Mouse (Mus musculus) stomach, embryonic 14.5 days (tissue): ENCODE results near the gene Wdr46. TPM values are rescaled to one million over a fixed set of nuclear protein-coding genes. Genes with fewer than 3 reads are reported as not detected.

ENCODE experiments used
- ATAC-seq: fragments of 200-750 bp; cut with Nextera tagmentation; 2 replicates; pipeline ENCODE4 v1.8.0; 2017; ENCODE audit warnings: low read depth, moderate TSS enrichment; ENCODE audit not compliant: insufficient number of reproducible peaks, insufficient read depth, low FRiP score
- H3K27ac ChIP-seq: fragments of 300-500 bp; sonication (generic); 2 replicates; pipeline ENCODE4 v1.5.1; 2014; ENCODE audit warnings: mild to moderate bottlenecking, low read length, moderate library complexity, mixed read lengths
- H3K27me3 ChIP-seq: fragments of 300-500 bp; sonication (generic); 2 replicates; pipeline ENCODE4 v1.6.1; 2014; ENCODE audit warnings: low read length, control low read depth, mixed read lengths; ENCODE audit not compliant: control insufficient read depth, insufficient read depth
- H3K36me3 ChIP-seq: fragments of 300-500 bp; sonication (generic); 2 replicates; pipeline ENCODE4 v1.6.1; 2014; ENCODE audit warnings: mild to moderate bottlenecking, control low read depth, low read length, moderate library complexity, mixed read lengths; ENCODE audit not compliant: control insufficient read depth, insufficient read depth
- H3K4me1 ChIP-seq: fragments of 300-500 bp; sonication (generic); 2 replicates; pipeline ENCODE4 v1.6.1; 2014; ENCODE audit warnings: low read length, control low read depth, mixed read lengths; ENCODE audit not compliant: control insufficient read depth, insufficient read depth
- H3K4me2 ChIP-seq: fragments of 300-500 bp; sonication (generic); replicated peaks from 2 replicates; pipeline ENCODE4 v1.6.1; 2014; ENCODE audit warnings: low read depth, low read length, control low read depth
- H3K4me3 ChIP-seq: fragments of 300-500 bp; sonication (generic); 2 replicates; pipeline ENCODE4 v1.5.1; 2014; ENCODE audit warnings: low read depth, low read length, control low read depth
- H3K9ac ChIP-seq: fragments of 300-500 bp; sonication (generic); replicated peaks from 2 replicates; pipeline ENCODE4 v1.6.1; 2014; ENCODE audit warnings: low read depth, mild to moderate bottlenecking, control low read depth, low read length, moderate library complexity, mixed read lengths
- H3K9me3 ChIP-seq: fragments of 300-500 bp; sonication (generic); 2 replicates; pipeline ENCODE4 v1.6.1; 2016; ENCODE audit warnings: low read depth, low read length, control low read depth; ENCODE audit not compliant: control insufficient read depth
- WGBS: fragments of 180-500 bp; shearing (Covaris S2); extraction: QIAGEN DNeasy Blood & Tissue Kit; methylation state at CpG from one replicate; pipeline ENCODE4 v1.1.7; 2014; 5-methylcytosine and 5-hydroxymethylcytosine counted together
- polyA plus RNA-seq: library from polyadenylated mRNA; unstranded; fragments of >200 nt; fragmentation: Nextera tagmentation; extraction: Ambion mirVana; gene quantifications from 2 replicates; pipeline ENCODE4 v1.2.1, GENCODE M21; 2014

Wdr46 gene
- polyA plus RNA-seq, 1 experiment from 2014 or later, result 19.0 TPM

DNA sequence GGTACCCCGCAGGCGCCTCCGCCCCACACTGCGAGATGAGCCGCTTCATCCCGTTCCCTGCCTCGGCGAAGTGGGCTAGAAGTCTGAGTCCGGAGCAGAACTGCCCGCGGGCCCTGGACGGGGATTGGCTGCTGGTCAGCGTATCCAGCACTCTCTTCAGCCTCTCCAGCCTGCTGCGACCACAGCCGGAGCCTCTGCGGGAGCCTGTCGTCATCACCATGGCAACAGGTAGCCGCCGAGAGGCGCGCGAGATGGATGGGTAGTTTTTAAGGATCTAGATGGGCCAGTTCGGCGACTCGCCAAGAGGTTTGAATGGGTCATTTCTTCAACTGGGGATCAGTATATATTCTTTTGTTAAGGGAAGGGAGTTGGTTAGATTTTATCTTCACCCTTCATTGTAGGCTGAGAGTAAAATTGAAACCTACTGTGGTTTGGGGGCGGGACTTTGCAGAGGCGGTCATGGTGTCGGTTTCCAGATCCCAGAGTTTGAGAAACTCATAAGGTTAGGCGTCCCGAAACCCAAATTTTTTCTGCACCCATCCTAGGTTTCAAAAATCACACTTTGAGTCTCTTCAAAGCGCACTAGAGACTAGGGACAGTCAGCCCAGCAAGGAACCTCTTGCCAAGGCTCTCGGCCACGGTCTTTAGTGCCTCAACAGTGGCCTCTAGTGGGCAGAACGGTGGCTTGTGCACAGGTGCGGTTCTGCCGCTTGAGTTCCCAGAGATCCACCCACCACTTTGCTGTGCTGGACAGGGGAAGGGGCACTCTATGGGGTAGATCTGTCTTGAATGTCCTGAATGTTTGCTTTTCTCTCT lies 20.0 kb upstream of the Wdr46 start:
- ATAC-seq, result peak; percentile 35; the same call in 1 of the 2 replicates
- Histone ChIP-seq H3K4me3 (peak overlapping the region; percentile 70), H3K4me2 (peak overlapping the region; percentile 99), H3K4me1 (peaks cover 13% of the 10 kb centered on the region), H3K9ac (peak overlapping the region; percentile 55), H3K36me3 (no peaks in the 10 kb centered on the region), H3K27ac (peak overlapping the region; percentile 48; the same call in 1 of the 2 replicates), H3K27me3 (no peaks in the 10 kb centered on the region), H3K9me3 (no peaks in the 10 kb centered on the region)
- under 1% methylated on average over 36 of the region's 36 CpGs for WGBS

DNA sequence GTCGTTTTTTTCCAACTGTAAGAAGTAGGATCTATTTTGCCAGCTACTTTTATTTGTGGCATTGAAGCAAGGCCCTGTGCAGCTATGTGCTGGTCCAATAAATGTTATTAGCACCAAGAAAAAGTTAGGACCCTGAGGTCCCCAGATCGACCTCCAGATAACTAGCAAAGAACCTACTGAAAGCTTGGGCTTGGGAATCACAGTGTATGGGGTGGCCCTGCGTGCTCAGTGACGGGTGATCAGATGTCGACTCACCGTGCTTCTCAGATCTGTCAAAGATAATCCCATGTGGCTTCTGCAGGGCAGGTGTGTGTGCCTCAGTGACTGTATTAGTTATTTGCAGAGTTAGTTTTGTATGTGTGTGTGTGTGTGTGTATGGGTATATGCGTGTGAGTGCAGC lies 19.1 kb upstream of the Wdr46 start:
- no peak for ATAC-seq
- no peaks in the 10 kb centered on the region for H3K27me3 ChIP-seq
- H3K4me1 ChIP-seq, result peaks cover 13% of the 10 kb centered on the region
- no peak overlapping the region for H3K4me3 ChIP-seq
- no peaks in the 10 kb centered on the region for H3K9me3 ChIP-seq
- 0 out of 2 replicates have a peak, but pooled peaks cover under 1% of the 10 kb centered on the region for H3K36me3 ChIP-seq
- 89% methylated on average over 7 of the region's 7 CpGs for WGBS
- no peak overlapping the region for H3K4me2 ChIP-seq
- H3K27ac ChIP-seq, result no peak overlapping the region
- no peak overlapping the region for H3K9ac ChIP-seq

GRCm38 (mm10) chr17:33924577-33925283 lies 15.7 kb upstream of the Wdr46 start:
- WGBS, result 86% methylated on average over 10 of the region's 10 CpGs
- no peak overlapping the region for H3K9ac ChIP-seq
- no peak for ATAC-seq

GRCm38 (mm10) chr17:33925406-33926116 lies 14.9 kb upstream of the Wdr46 start:
- 0 out of 2 replicates have a peak, but pooled peaks cover 3% of the 10 kb centered on the region for H3K36me3 ChIP-seq
- H3K4me1 ChIP-seq, result peaks cover 4% of the 10 kb centered on the region
- no peak overlapping the region for H3K27ac ChIP-seq
- H3K4me3 ChIP-seq, result no peak overlapping the region
- no peak overlapping the region for H3K4me2 ChIP-seq
- no peak for ATAC-seq
- no peak overlapping the region for H3K9ac ChIP-seq
- no peaks in the 10 kb centered on the region for H3K27me3 ChIP-seq
- H3K9me3 ChIP-seq, result no peaks in the 10 kb centered on the region
- WGBS, result 83% methylated on average over 21 of the region's 21 CpGs

More at GRCm38 (mm10) chr17:33924577-33925283, 15.7 kb upstream of the Wdr46 start:
- no peak overlapping the region for H3K4me3 ChIP-seq
- no peaks in the 10 kb centered on the region for H3K9me3 ChIP-seq
- H3K27me3 ChIP-seq, result no peaks in the 10 kb centered on the region
- no peak overlapping the region for H3K27ac ChIP-seq
- H3K4me1 ChIP-seq, result peaks cover 4% of the 10 kb centered on the region
- no peak overlapping the region for H3K4me2 ChIP-seq
- H3K36me3 ChIP-seq, result 0 out of 2 replicates have a peak, but pooled peaks cover 3% of the 10 kb centered on the region

- H3K9me3 ChIP-seq, result no peaks in the 10 kb centered on the region
- 79% methylated on average over 17 of the region's 17 CpGs for WGBS
- no peak for ATAC-seq
Measured at GRCm38 (mm10) chr17:33926207-33926932, 14.1 kb upstream of the Wdr46 start.

DNA sequence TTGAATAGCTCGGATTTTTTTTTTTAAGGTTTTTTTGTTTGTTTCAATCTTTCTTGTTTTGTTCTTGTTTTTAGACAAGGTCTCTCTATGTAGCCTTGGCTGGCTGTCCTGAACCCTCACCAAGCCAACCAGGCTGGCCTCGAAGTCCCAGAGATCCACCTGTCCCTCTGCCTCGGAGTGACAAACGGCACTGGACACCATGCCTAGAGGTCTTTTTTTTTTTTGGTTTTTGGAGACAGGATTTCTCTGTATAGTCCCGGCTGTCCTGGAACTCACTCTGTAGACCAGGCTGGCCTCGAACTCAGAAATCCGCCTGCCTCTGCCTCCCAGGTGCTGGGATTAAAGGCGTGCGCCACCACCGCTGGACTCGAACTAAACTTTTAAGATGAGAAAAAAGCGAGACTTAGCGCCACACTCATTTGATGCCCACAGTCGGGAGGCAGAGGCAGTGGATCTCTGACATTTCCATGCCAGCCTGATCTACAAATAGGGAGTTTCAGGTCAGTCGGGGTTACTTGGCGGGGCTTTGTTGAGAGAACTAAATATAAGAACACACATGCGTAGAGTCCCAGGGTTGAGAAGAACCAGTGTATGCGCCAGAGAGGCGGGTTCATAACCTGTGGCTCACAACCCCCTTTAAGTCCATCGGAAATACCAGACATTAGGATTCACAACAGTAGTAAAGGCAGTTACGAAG lies 12.1 kb upstream of the Wdr46 start:
- H3K9ac ChIP-seq, result peak overlapping the region; percentile 77
- no peak overlapping the region for H3K27ac ChIP-seq
- no peak for ATAC-seq
- H3K4me3 ChIP-seq, result peak overlapping the region; percentile 94
- 61% methylated on average over 21 of the region's 21 CpGs for WGBS
- no peaks in the 10 kb centered on the region for H3K9me3 ChIP-seq
- H3K4me1 ChIP-seq, result peaks cover 12% of the 10 kb centered on the region
- no peaks in the 10 kb centered on the region for H3K27me3 ChIP-seq
- H3K36me3 ChIP-seq, result peaks cover 4% of the 10 kb centered on the region
- H3K4me2 ChIP-seq, result peak overlapping the region; percentile 98

More at GRCm38 (mm10) chr17:33926207-33926932, 14.1 kb upstream of the Wdr46 start:
- H3K9ac ChIP-seq, result no peak overlapping the region
- no peaks in the 10 kb centered on the region for H3K27me3 ChIP-seq
- no peak overlapping the region for H3K4me3 ChIP-seq
- peaks cover 11% of the 10 kb centered on the region for H3K4me1 ChIP-seq
- 0 out of 2 replicates have a peak, but pooled peaks cover 3% of the 10 kb centered on the region for H3K36me3 ChIP-seq
- no peak overlapping the region for H3K27ac ChIP-seq
- no peak overlapping the region for H3K4me2 ChIP-seq

- Histone ChIP-seq H3K27me3 (no peaks in the 10 kb centered on the region), H3K4me3 (peak within 1 kb of the TSS; percentile 94), H3K4me2 (peak within 1 kb of the TSS; percentile 98), H3K36me3 (peaks cover 7% of the 10 kb centered on the region), H3K9me3 (no peaks in the 10 kb centered on the region), H3K9ac (peak within 1 kb of the TSS; percentile 87), H3K4me1 (peaks cover 12% of the 10 kb centered on the region), H3K27ac (peak within 1 kb of the TSS; percentile 95)
- WGBS, result under 1% methylated on average over 71 of the region's 80 CpGs
- ATAC-seq, result peak; percentile 84
Measured at GRCm38 (mm10) chr17:33929371-33930279, 10.8 kb upstream of the Wdr46 start, which contains the start of gene Rgl2. Gene Rgl2 (plus strand): TSS chr17:33929543.
